Mouse (Mus musculus) stomach, embryonic 16.5 days (tissue): ENCODE measurements at regions not wholly inside any gene's neighbourhood (a gene's known extent, or its start where the extent isn't known, plus 50 kb on each side); places are given as distances from the start of the nearest gene placed in this dataset.
"Not testable (repeated sequence)": the region's sequence is repeated elsewhere in the genome, so short reads cannot be mapped to it uniquely, and the experiment has no call there.

Experiments
- ATAC-seq: fragments of 200-750 bp; cut with Nextera tagmentation; 2 replicates; pipeline ENCODE4 v1.8.0; 2017; ENCODE audit warnings: moderate number of reproducible peaks, moderate TSS enrichment; ENCODE audit not compliant: insufficient read depth, low FRiP score
- H3K27ac ChIP-seq: fragments of 300-500 bp; sonication (generic); 2 replicates; pipeline ENCODE4 v1.5.1; 2014; ENCODE audit warnings: low read length
- H3K27me3 ChIP-seq: fragments of 300-500 bp; sonication (generic); 2 replicates; pipeline ENCODE4 v1.6.1; 2014; ENCODE audit warnings: low read length, control low read depth, mixed read lengths; ENCODE audit not compliant: control insufficient read depth, insufficient read depth
- H3K36me3 ChIP-seq: fragments of 300-500 bp; sonication (generic); 2 replicates; pipeline ENCODE4 v1.6.1; 2014; ENCODE audit warnings: low read length; ENCODE audit not compliant: control insufficient read depth, insufficient read depth
- H3K4me1 ChIP-seq: fragments of 300-500 bp; sonication (generic); 2 replicates; pipeline ENCODE4 v1.6.1; 2014; ENCODE audit warnings: low read length, control low read depth, mixed read lengths; ENCODE audit not compliant: control insufficient read depth, insufficient read depth
- H3K4me2 ChIP-seq: fragments of 300-500 bp; sonication (generic); 2 replicates; pipeline ENCODE4 v1.6.1; 2014; ENCODE audit warnings: low read depth, low read length, mixed read lengths
- H3K4me3 ChIP-seq: fragments of 300-500 bp; sonication (generic); replicated peaks from 2 replicates; pipeline ENCODE4 v1.5.1; 2014; ENCODE audit warnings: mild to moderate bottlenecking, low read length
- H3K9ac ChIP-seq: fragments of 300-500 bp; sonication (generic); 2 replicates; pipeline ENCODE4 v1.6.1; 2014; ENCODE audit warnings: low read length
- H3K9me3 ChIP-seq: fragments of 300-500 bp; sonication (generic); replicated peaks from 2 replicates; pipeline ENCODE4 v1.6.1; 2016; ENCODE audit warnings: low read length, control low read depth; ENCODE audit not compliant: control insufficient read depth
- WGBS: fragments of 180-500 bp; shearing (Covaris S2); extraction: QIAGEN DNeasy Blood & Tissue Kit; methylation state at CpG from one replicate; pipeline ENCODE4 v1.1.7; 2014; 5-methylcytosine and 5-hydroxymethylcytosine counted together

GRCm38 (mm10) chr16:54894661-54895060 is 403.1 kb downstream of the Zpld1 start:
- 77% methylated on average over 5 of the region's 5 CpGs for WGBS
- H3K36me3 ChIP-seq: no peaks in the 10 kb centered on the region
- no peak overlapping the region for H3K4me3 ChIP-seq
- H3K9me3 ChIP-seq: no peaks in the 10 kb centered on the region
- no peak overlapping the region for H3K9ac ChIP-seq
- H3K27ac ChIP-seq: no peak overlapping the region
- no peak overlapping the region for H3K4me2 ChIP-seq
- H3K27me3 ChIP-seq: no peaks in the 10 kb centered on the region
- H3K4me1 ChIP-seq: no peaks in the 10 kb centered on the region
- no peak for ATAC-seq

GRCm38 (mm10) chr16:54857369-54857768 is 440.4 kb downstream of the Zpld1 start:
- H3K4me1 ChIP-seq: no peaks in the 10 kb centered on the region
- no peak for ATAC-seq
- H3K4me2 ChIP-seq: no peak overlapping the region
- no peaks in the 10 kb centered on the region for H3K36me3 ChIP-seq
- no peak overlapping the region for H3K27ac ChIP-seq
- no peak overlapping the region for H3K4me3 ChIP-seq
- H3K27me3 ChIP-seq: no peaks in the 10 kb centered on the region
- no peaks in the 10 kb centered on the region for H3K9me3 ChIP-seq
- no peak overlapping the region for H3K9ac ChIP-seq

- WGBS: 94% methylated on average over 3 of the region's 4 CpGs
- ATAC-seq: not testable (repeated sequence)
These were observed 454.8 kb downstream of the Zpld1 start for GRCm38 (mm10) chr16:54842996-54843395.

More at GRCm38 (mm10) chr16:54842996-54843395, 454.8 kb downstream of the Zpld1 start:
- not testable (repeated sequence) for H3K27me3 ChIP-seq, H3K9me3 ChIP-seq, H3K9ac ChIP-seq, H3K4me1 ChIP-seq, H3K36me3 ChIP-seq, H3K27ac ChIP-seq, H3K4me3 ChIP-seq, H3K4me2 ChIP-seq
